Mouse (Mus musculus) spleen, postnatal 4 days (tissue): ENCODE measurements around the gene Jmy.
A peak's percentile ranks its signal among the peaks of the same experiment; 100 is the strongest.

Experiments used
- DNase-seq, 2 experiments: peaks; one replicate each; pipeline ENCODE4 v3.0.0; 2022; ENCODE audit warnings: low spot score in 2 of 2

Jmy gene

GRCm38 (mm10) chr13:93380399-93381063 is 119.1 kb downstream of the Jmy start:
- DNase-seq = peak in 1 of 2 experiments; percentile 67
